Mouse (Mus musculus) myocyte (in vitro differentiated cells): ENCODE results near the gene Egflam. TPM values are rescaled to one million over a fixed set of nuclear protein-coding genes. Genes with fewer than 3 reads are reported as not detected.

ENCODE experiments used
- H3K27me3 ChIP-seq: one replicate; pipeline ENCODE4 v1.6.1; 2011; ENCODE audit not compliant: control insufficient read depth, insufficient read depth, insufficient read length
- H3K36me3 ChIP-seq: one replicate; pipeline ENCODE4 v1.6.1; 2011; ENCODE audit not compliant: control insufficient read depth, insufficient read depth
- H3K4me2 ChIP-seq: one replicate; pipeline ENCODE4 v1.6.1; 2011; ENCODE audit warnings: low read depth, control low read depth
- H3K4me3 ChIP-seq: one replicate; pipeline ENCODE4 v1.5.1; 2011; ENCODE audit warnings: mild to moderate bottlenecking, control low read depth, moderate library complexity
- H3K79me2 ChIP-seq: one replicate; pipeline ENCODE4 v1.6.1; 2011; ENCODE audit not compliant: control insufficient read depth, insufficient read depth
- H3ac ChIP-seq: one replicate; pipeline ENCODE4 v1.6.1; 2011; ENCODE audit not compliant: control insufficient read depth, insufficient read length
- CEBPB ChIP-seq: IDR thresholded peaks from 2 replicates; pipeline ENCODE4 v1.6.1; 2011; ENCODE audit warnings: mild to moderate bottlenecking, moderate library complexity; ENCODE audit not compliant: poor library complexity, insufficient read depth, severe bottlenecking
- E2F4 ChIP-seq: IDR thresholded peaks from one replicate; pipeline ENCODE4 v1.6.1; 2011; ENCODE audit warnings: mild to moderate bottlenecking, control low read depth, moderate library complexity; ENCODE audit not compliant: insufficient read depth
- MAX ChIP-seq: IDR thresholded peaks from one replicate; pipeline ENCODE4 v1.6.1; 2011; ENCODE audit warnings: low read depth, mild to moderate bottlenecking, control low read depth
- MYOD1 ChIP-seq, 3 experiments: IDR thresholded peaks; one replicate each; pipeline ENCODE4 v1.6.1; 2011; ENCODE audit warnings: control low read depth in 2 of 3, low read depth in 2 of 3, mild to moderate bottlenecking in 2 of 3, moderate library complexity in 1 of 3; ENCODE audit not compliant: insufficient read length in 2 of 3, control insufficient read depth in 1 of 3
- MYOG ChIP-seq, 3 experiments: IDR thresholded peaks; one replicate each; pipeline ENCODE4 v1.6.1; 2011; ENCODE audit warnings: control low read depth in 2 of 3, low read depth in 2 of 3, mild to moderate bottlenecking in 2 of 3; ENCODE audit not compliant: insufficient read length in 2 of 3, control insufficient read depth in 1 of 3, insufficient read depth in 1 of 3
- POLR2A ChIP-seq: IDR thresholded peaks from one replicate; pipeline ENCODE4 v1.6.1; 2011; ENCODE audit warnings: low read depth, mild to moderate bottlenecking, control low read depth, moderate library complexity; ENCODE audit not compliant: insufficient read length
- POLR2AphosphoS2 ChIP-seq: IDR thresholded peaks from one replicate; pipeline ENCODE4 v1.6.1; 2011; ENCODE audit warnings: low read depth, control low read depth; ENCODE audit not compliant: insufficient read length
- REST ChIP-seq: IDR thresholded peaks from one replicate; pipeline ENCODE4 v1.6.1; 2011; ENCODE audit warnings: mild to moderate bottlenecking, control low read depth, moderate library complexity; ENCODE audit not compliant: insufficient read depth, insufficient read length
- SRF ChIP-seq: IDR thresholded peaks from one replicate; pipeline ENCODE4 v1.6.1; 2011; ENCODE audit warnings: low read depth; ENCODE audit not compliant: control insufficient read depth, insufficient read length
- TCF12 ChIP-seq: IDR thresholded peaks from one replicate; pipeline ENCODE4 v1.6.1; 2011; ENCODE audit warnings: mild to moderate bottlenecking, control low read depth; ENCODE audit not compliant: poor library complexity, insufficient read depth, severe bottlenecking
- TCF3 ChIP-seq: IDR thresholded peaks from one replicate; pipeline ENCODE4 v1.6.1; 2011; ENCODE audit warnings: low read depth, control low read depth; ENCODE audit not compliant: insufficient read length
- USF1 ChIP-seq: IDR thresholded peaks from one replicate; pipeline ENCODE4 v1.6.1; 2011; ENCODE audit warnings: low read depth, mild to moderate bottlenecking, control low read depth, moderate library complexity
- polyA plus RNA-seq: library from polyadenylated mRNA; unstranded; fragments of >200 nt; fragmentation: generic; extraction: Trizol; gene quantifications from one replicate; pipeline ENCODE4 v1.2.1, GENCODE M21; 2012; ENCODE audit warnings: missing spikeins

The Egflam gene
- polyA plus RNA-seq, 1 experiment: 0.16 TPM

DNA sequence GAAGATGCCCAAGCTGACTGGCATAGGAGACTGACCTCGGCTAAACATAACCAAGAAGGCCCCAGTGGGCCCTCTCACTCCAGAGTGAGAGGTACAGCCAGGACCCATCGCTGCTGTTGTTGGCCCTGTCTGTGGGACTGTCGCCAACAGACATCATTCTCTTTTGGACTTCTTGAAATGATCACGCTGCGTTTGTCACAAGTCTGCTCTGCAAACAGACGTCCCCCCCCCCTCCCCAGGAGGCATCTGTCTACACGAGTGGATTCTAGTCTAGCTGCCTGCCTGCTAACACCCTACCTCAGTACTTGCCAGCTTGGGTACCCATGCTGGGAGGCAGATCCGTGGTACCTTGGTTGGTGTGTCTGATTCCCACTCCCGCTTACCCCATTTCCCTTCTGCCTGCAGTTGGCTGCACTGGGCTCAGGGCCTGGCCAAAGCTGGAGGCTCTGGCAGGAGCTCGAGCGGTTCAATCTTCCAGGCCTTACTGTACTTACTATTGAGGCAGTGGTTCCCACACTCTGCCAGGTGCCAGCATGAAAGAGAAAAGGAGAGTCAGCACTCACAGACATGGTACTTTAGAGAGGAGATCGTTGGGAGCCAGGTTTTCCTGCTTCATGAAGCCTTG is 173.9 kb downstream of the Egflam start:
- H3K27me3 ChIP-seq: no peaks in the 10 kb centered on the region
- no peak for TF ChIP-seq USF1
- TF ChIP-seq MYOD1 (IDR thresholded peaks at IDR 0.05; ENCODE audit: control insufficient read depth in 1 of 3, insufficient read length in 2 of 3, low read depth in 2 of 3): no peak
- TF ChIP-seq POLR2AphosphoS2: no peak
- TF ChIP-seq E2F4: no peak
- no peak for TF ChIP-seq TCF12
- TF ChIP-seq SRF: no peak
- TF ChIP-seq MAX: no peak
- no peak for TF ChIP-seq POLR2A
- no peak for TF ChIP-seq CEBPB
- TF ChIP-seq MYOG (IDR thresholded peaks at IDR 0.05; ENCODE audit: control insufficient read depth in 1 of 3, insufficient read depth in 1 of 3, insufficient read length in 2 of 3, low read depth in 2 of 3): no peak
- TF ChIP-seq TCF3: no peak
- no peak for TF ChIP-seq REST
- no peaks in the 10 kb centered on the region for H3K36me3 ChIP-seq
- H3K4me2 ChIP-seq: no peak overlapping the region
- H3ac ChIP-seq: no peak overlapping the region
- H3K4me3 ChIP-seq: no peak overlapping the region
- no peaks in the 10 kb centered on the region for H3K79me2 ChIP-seq

GRCm38 (mm10) chr15:7222809-7223208 is 175.4 kb downstream of the Egflam start:
- Histone ChIP-seq H3K27me3 (no peaks in the 10 kb centered on the region), H3K4me2 (no peak overlapping the region), H3K4me3 (no peak overlapping the region), H3K79me2 (no peaks in the 10 kb centered on the region), H3K36me3 (no peaks in the 10 kb centered on the region), H3ac (no peak overlapping the region)
- TF ChIP-seq REST: no peak
- TF ChIP-seq MYOD1 (IDR thresholded peaks at IDR 0.05; ENCODE audit: control insufficient read depth in 1 of 3, insufficient read length in 2 of 3, low read depth in 2 of 3): no peak
- TF ChIP-seq MYOG (IDR thresholded peaks at IDR 0.05; ENCODE audit: control insufficient read depth in 1 of 3, insufficient read depth in 1 of 3, insufficient read length in 2 of 3, low read depth in 2 of 3): no peak
- no peak for TF ChIP-seq POLR2AphosphoS2
- no peak for TF ChIP-seq TCF12
- no peak for TF ChIP-seq TCF3

DNA sequence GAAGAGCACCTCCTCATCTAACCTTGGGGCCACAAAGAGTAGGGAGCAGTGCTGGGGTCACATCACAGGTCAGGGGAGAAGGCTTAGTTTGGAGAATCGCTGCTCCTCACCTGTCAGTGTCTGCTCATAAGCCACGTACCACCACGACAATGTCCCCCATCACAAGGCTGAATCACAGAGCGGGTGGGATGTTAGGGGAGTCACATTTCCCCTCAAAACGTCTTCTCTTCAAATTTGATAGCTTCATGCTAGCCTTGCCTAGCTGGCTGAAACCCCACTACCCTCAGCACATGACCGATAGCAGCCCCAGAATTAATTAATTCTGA is 181.0 kb downstream of the Egflam start:
- Histone ChIP-seq H3K36me3 (no peaks in the 10 kb centered on the region), H3K4me2 (peak overlapping the region; percentile 54), H3ac (no peak overlapping the region), H3K4me3 (no peak overlapping the region), H3K79me2 (no peaks in the 10 kb centered on the region), H3K27me3 (no peaks in the 10 kb centered on the region)
- TF ChIP-seq TCF3 (no peak), MYOG (IDR thresholded peaks at IDR 0.05; ENCODE audit: control insufficient read depth in 1 of 3, insufficient read depth in 1 of 3, insufficient read length in 2 of 3, low read depth in 2 of 3) (no peak), MYOD1 (IDR thresholded peaks at IDR 0.05; ENCODE audit: control insufficient read depth in 1 of 3, insufficient read length in 2 of 3, low read depth in 2 of 3) (peak in 2 of 3 experiments; percentile 60 to 90)

DNA sequence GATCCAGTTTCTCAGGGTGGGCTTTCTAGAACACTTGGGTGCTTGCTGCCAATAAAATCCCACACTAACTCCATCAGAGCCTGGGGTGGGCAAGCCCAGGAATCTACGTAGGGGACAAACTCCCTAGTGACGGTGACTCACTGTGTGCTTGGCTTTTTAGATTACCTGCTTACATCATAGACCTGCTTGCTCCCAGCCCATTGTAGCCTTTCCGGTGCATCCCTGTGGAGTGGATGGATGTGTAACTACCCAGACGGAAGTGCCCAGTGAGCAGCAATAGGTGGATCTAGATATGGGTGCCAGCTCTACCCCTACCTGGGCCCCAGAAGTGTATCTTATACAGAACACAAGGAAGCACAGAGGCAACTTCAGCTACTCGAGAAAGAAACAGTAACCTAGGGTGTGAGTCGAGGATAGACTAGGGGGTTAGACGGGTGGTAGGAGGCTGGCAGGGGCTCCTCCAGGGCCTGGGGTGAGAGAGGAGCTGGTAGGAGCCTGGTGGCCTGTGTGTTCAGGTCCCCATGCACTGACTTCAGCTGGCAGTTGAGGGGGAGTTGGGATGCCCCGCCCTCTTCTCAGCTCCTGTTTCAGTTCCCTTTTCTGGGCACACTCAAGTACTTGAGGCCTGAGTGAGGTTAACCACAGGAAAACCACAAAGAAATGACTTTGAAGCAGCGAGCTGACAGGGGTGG is 181.5 kb downstream of the Egflam start:
- no peak overlapping the region for H3ac ChIP-seq
- no peaks in the 10 kb centered on the region for H3K27me3 ChIP-seq
- H3K4me2 ChIP-seq: peak overlapping the region; percentile 54
- TF ChIP-seq MYOD1 (IDR thresholded peaks at IDR 0.05; ENCODE audit: control insufficient read depth in 1 of 3, insufficient read length in 2 of 3, low read depth in 2 of 3) (no peak), SRF (peak; percentile 90), E2F4 (no peak), MYOG (IDR thresholded peaks at IDR 0.05; ENCODE audit: control insufficient read depth in 1 of 3, insufficient read depth in 1 of 3, insufficient read length in 2 of 3, low read depth in 2 of 3) (peak in 1 of 3 experiments; percentile 51)
- no peak overlapping the region for H3K4me3 ChIP-seq
- H3K36me3 ChIP-seq: no peaks in the 10 kb centered on the region
- no peaks in the 10 kb centered on the region for H3K79me2 ChIP-seq

DNA sequence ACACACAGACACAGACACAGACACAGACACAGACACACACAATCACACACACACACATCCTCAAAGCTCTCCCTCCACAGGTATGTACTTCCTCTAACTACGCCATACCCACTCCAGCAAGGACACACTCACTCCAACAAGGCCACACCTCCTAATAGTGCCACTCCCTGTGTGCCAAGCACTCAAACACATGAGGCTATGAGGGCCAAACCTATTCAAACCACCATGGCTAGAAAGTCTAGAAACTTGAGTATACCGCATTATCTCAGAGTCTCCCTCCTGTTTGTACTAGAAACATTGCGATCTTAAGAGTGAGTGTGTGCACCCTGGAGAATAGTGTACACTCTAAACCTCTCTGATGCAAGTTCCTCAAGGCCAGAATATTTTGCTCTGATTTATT is 182.3 kb downstream of the Egflam start:
- Histone ChIP-seq H3K79me2 (no peaks in the 10 kb centered on the region), H3K4me2 (no peak overlapping the region), H3ac (no peak overlapping the region), H3K27me3 (no peaks in the 10 kb centered on the region), H3K36me3 (no peaks in the 10 kb centered on the region), H3K4me3 (no peak overlapping the region)
- no peak for TF ChIP-seq TCF12
- no peak for TF ChIP-seq CEBPB
- TF ChIP-seq USF1: no peak
- no peak for TF ChIP-seq E2F4
- no peak for TF ChIP-seq MYOD1 (IDR thresholded peaks at IDR 0.05; ENCODE audit: control insufficient read depth in 1 of 3, insufficient read length in 2 of 3, low read depth in 2 of 3)
- no peak for TF ChIP-seq TCF3
- no peak for TF ChIP-seq SRF
- TF ChIP-seq MAX: no peak
- no peak for TF ChIP-seq POLR2AphosphoS2
- no peak for TF ChIP-seq POLR2A
- no peak for TF ChIP-seq MYOG (IDR thresholded peaks at IDR 0.05; ENCODE audit: control insufficient read depth in 1 of 3, insufficient read depth in 1 of 3, insufficient read length in 2 of 3, low read depth in 2 of 3)
- TF ChIP-seq REST: no peak
